Mouse (Mus musculus) v-Abl transformed pro-B cells (cell line): Measurements from ENCODE around the gene Cfd.

Experiments
- in situ Hi-C, 2 experiments: fragments of 400-800 bp; cut with MboI; formaldehyde crosslinking; loops; one replicate each; pipeline ENCODE4 v1.15.1; 2025; ENCODE audit not compliant: unreplicated experiment in 2 of 2

The Cfd gene

DNA sequence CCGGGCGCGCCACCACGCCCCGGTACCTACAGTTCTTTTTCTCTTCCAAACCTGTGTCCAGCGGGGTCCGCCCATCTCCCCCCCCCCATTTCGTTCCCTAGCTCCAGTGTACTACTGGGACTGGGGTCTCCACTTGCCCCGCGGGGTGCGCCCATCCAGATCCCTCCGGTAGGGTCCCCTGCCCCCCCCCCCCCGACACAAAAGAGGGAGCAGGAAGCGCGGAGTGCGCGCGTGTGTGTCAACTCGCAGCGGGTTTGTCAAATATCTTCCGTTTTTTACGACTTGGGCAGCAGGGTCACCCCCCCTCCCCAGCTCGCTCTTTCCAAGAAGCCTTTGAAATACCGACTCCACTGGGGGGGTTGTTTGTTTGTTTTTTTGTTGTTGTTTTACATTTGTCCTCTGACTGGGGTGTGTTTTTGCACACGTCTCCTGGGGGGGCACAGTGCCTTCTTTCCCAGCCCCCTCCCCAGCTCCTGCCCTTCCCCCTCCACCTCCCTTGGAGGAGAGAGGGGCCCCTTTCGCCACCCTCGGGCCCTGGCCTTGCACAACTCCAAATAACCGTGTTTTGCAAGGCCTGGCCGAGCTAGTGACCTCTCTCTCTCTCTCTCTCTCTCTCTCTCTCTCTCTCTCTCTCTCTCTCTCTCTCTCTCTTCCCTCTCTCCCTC lies 37.5 kb downstream of the Cfd start:
- in situ Hi-C loops, result no loop called here

DNA sequence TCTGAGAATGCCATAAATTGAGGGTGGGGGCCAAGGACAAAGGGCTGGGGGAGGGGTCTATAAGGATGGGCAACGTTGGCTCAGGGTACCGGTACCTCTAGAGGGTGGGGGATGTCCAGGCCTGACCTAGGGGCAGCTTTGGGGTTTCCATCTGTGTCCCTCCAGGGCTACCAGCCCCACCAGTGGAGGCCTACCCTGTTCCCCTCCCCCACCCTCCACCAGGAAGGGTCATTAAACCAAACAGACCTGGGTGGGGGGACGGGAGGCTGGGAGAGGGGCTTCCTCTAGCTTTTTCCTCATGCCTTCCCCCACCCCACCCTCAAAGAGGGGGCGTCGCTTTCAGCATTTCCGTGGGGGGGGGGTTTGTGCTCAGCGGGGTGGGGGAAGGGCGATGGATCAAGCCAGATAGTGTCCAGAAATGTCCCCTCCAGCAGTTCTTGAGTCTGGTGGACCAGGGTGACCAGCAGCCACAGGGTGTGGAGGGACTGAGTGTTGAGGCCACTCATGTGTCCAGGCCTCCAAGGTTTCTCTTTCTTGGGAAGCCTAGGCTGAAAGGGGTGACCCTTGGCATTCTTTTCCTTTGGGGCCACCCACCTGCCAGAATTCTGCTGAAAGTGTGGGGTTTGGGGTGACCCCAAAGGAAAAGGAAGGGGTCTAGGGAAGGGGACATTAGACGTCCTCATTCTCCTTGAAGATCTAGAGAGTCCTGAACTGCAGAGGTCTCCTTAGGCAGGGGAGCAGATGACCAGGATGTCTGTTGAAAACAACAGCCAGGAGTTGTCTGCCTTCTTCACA lies 38.5 kb downstream of the Cfd start:
- in situ Hi-C loops, result no loop called here

DNA sequence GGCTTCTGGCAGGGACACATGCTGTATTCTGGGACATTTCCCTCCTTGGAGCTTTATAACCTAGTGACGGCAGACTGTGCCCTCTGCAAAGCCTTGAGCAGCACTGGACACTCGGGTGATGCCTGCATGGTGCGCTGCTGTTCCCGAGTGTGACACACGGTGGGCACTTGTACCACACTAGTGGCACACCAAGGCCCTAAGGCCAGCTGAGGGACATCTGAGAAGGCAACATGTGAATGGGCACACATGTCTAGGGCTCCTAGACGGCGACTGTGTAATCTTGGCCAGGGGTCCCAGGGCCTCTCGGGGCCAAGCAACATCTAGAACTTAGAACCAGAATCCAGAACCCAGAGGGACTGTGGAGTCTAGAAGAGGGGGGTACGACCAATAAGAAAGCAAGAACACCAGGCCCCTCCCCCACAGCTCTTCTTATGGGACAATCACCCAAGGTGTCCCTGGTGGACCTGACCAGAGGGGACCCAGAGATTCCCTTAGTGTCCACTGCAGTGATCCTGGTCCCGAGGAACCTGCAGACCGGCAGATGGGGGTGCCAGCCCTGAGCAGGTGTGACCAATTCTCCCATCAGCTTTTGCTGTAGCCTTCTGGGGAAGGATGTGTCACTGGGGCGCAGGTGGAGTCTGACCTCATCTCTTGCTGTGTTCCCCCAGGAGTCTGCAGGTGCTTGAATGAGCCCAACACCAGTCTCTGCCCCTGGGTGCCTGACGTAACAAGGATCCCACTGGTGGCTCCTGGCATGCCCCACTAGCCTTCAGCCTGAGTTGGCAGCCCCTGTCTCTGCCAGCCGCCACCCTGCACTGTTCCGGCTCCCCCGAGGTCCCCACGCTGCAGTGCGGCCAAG lies 39.5 kb downstream of the Cfd start:
- in situ Hi-C loops, result no loop called here

DNA sequence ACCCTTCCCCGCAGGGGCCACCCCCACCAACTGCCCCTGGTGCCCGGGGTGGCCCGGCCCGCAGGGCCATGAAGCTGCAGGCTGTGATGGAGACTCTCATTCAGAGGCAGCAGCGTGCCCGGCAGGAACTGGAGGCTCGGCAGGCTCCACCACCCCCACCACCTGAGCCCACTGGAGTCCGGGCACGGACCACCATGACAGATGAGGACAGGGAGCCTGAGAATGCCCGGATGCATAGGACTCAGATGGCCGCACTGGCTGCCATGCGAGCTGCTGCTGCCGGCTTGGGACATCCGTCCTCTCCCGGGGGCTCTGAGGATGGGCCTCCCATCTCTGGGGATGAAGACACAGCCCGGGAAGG lies 40.2 kb downstream of the Cfd start:
- in situ Hi-C loops, result no loop called here

DNA sequence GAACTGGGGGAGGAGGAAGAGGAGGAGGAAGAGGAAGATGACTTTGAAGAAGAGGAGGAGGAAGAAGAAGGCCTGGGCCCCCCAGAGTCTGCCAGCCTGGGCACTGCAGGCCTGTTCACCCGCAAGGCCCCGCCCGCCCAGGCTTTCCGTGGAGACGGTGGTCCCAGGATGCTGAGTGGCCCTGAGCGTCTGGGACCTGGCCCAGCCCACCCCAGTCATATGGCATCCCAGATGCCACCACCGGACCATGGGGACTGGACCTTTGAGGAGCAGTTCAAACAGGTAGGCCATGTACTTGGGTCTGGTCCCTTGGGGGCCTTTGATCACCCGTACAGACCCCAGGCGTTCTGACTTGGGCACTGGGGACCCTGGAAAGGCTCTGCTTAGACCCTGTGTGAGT lies 41.1 kb downstream of the Cfd start:
- in situ Hi-C loops, result no loop called here

DNA sequence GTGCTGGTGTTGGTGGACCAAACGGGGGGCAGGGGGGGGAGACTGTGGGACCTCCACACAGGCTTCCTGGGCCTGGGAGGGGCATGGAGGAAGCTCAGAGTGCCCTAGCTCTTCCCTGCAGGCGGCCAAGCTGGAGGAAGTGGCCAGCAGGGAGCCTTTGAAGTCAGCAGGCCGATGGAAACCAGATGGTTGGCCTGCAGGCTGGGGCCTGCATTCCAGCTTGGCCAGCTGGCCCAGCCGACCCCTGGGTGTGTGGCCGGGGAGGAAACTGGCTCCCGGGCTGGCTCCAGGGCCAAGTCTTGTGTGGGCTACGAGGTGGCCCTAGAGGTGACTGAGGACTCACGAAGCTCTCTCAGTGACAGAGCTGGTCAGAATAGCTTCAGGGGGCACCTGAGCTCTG lies 42.1 kb downstream of the Cfd start:
- in situ Hi-C loops, result no loop called here

DNA sequence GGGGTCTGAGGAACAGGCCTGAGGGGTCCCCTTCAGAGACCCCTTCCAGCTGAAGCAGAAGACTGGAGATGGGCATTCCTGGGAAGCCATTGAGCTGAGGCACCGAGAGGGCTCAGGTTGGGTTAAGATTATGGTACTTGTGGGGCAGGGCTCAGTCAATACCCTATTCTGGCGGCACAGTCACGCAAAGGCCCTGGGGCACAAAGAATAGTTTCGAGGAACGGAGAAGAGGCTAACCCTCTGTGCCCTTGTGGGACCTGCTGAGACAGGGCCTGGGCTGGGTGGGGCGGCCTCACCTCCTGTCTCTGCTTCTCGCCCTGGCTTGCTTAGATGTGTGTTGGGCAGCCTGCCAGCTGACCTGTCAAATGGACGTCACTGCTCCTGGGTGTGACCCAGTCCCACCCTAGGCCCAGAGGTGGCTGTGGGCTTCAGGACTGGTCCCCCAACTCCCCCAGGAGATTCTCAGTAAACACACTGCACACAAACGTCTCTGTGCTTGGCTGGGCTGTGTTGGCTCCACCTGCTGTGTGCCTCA lies 42.6 kb downstream of the Cfd start:
- in situ Hi-C loops, result no loop called here

DNA sequence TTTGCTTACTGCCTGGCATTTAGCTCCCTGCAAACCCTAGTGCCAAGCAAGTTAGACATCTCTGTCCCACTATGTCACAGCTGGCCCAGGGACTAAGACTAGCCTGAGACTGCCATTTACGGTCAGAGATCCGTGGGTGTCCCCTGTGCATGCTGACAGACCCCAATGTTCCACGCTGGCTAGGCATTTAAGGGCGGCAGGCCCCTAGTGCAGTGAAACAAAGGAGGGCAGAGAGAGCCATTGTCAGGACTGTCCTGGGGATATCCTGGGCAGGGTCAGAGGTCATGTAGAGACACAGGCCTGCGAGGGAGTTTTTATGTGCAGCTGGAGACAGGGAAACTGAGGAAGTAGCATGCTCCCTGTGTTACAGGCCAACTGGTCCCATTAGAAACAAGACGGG lies 43.2 kb downstream of the Cfd start:
- in situ Hi-C loops, result no loop called here

DNA sequence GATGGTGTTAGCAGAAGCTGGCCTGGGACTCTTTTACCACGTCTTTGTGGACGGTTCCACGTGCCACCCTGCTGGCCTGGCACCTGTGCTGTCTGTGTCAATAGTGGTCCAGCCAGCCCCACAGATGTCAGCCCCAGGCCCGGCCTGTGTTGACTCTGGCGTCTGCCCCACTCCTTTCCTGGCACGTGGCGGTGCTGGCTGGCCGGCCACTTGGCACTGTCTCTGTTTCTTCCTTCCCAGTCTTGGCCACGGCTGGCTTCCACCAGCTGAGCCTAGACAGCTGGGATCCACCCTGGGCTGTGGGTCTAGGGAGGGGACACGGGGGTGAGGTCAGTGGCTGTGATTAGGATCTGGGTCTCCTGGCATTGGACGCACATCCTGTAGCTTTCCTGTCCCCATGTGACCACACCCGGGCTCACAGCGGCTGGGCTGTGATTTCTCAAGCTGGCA lies 43.6 kb downstream of the Cfd start:
- in situ Hi-C loops, result no loop called here

DNA sequence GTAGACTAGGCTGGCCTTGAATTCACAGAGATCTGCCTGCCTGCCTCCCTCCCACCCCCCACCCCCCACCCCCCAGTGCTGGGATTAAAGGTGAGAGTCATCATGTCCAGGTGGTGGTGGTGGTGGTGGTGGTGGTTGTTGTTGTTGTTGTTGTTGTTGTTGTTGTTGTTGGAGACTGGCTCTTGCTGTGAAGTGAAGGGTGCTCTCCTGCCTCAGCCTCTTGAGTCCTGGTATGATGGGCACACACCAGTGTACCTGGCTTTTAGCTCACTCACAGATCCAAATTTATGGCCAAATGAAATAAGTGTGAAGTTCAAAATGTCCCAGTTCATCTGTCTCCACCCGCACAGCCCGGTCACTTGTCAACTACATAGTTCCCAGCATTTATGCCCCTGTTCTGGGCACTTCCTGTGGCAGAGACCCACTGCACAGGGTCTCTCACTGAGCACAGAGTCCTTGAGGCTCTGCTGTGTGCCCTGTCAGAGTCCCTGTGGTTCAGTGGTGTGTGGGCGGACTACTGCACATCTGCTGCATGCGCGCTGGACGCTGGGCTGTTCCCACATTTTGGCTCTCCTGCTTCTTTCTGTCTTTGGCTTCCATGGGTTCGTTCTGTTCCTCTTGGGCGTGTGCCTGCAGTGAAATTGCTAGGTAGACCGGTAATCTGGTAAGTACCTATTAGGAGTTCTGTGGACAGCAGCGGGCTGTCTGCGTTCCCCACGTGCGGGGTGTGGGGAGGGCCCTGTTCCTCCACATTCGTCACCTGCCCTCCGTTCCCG lies 44.3 kb downstream of the Cfd start:
- in situ Hi-C loops, result no loop called here

DNA sequence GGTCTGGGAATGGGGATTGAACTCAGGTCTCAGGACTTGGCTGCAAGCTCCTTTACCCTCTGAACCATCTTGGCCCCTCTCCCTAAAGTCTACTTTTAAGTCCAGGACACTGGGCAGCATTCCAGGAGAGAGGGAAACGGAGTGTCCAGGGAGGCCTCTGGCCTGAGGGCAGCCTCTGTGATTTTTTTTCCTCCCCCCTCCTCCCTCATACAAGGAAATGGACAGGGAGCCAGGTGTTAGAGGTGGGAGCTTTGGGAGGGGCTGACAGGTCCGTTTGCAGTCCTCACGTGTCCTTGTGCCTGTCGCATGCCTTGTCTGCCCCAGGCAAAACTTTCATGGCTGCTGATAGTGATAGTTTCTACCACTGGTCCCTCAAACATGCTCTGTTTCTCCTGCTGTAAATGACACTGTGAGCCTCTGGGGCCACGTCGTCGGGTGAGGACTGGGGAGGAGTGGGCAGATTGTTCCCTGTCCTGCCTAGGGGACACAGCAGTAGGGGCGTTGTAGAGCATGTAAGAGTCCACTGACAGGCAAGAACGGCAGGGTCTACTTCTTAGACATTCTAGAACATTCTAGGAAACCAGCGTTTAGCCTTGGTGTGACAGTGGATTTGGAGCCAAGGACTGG lies 45.7 kb downstream of the Cfd start:
- in situ Hi-C loops, result no loop called here

DNA sequence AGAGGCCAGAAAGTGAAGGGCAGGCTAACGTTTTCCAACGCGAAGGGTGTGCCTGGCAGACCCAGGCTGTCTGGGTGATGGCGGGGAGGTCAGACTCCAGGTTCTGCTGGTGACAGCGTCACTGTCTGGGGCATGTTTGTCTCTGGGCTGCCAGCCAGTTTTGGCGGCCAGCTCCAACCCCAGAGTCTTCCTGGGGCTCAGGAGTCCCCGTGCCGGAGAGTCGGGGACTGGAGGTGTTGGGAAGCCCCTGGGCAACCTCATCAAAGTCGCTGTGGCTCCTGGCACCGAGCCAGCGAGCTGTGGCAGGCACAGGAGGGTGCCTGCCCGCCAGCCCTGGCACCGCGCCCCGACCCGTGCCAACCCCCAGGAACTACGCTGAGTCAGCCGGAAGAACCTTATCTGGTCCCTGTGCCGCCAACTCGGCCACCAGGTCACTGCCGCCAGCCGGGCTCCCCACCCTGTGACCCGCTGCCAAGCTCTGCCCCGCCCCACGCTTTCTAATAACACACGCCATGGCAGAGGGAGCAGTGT lies 46.3 kb downstream of the Cfd start:
- in situ Hi-C loops, result no loop called here

DNA sequence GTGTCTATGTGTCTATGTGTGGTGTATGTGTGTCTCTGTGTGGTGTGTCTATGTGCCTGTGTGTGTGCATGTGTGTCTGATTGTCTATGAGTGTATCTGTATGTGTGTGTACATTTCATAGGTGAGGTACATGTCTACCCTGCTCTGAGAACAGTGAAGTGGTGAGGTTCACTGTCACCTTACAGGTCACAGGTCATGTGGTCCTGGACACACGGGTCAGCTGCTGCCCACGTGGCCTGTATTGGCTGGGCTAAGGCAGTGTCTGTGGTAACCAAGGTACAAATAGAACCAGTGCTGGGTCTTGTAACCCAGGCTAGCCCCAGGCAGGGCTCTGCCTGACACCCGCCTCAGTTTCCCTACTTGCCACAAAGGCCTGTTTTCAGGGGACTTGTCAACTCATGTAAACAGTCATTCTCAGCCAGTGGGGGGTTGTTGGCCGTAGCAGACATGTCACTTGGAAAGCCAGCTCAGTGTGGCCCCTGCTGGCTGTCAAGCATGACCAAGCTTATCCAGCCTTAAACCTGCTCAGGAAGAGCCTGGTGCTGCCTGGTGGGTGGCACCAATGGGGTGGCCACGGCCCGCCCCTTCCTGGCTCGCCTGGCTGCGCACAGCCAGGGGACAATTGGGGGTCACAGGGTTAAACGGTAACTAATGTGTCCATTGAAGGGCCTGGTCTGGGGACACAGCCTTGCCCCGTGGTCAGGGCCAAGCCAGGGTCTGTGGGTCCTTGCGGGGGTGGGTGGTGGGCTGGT lies 47.3 kb downstream of the Cfd start:
- in situ Hi-C loops, result no loop called here

DNA sequence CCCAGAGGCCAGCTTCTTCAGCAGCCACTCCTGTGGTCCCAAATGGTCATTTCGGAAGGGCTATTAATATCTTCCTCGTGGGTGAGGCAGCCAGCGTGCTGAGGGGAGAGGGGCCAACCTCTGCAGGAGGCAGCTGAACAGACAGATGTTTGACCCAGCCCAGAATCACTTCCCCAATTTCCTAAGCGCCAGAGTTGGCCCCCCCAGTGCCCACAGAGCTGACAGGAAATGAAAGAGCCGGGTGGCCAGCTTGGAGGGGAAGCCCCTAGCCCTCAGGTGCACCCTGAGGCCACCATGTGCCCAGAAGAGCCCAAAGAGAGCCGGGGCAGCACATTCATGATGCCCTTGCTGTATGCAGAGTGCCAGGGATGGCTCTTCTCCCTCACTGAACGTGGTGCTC lies 50.1 kb downstream of the Cfd start:
- in situ Hi-C loops, result no loop called here
